Mouse (Mus musculus): ENCODE data around the gene Gm20390.
A peak's percentile ranks its signal among the peaks of the same experiment; 100 is the strongest.

Gene Gm20390

DNA sequence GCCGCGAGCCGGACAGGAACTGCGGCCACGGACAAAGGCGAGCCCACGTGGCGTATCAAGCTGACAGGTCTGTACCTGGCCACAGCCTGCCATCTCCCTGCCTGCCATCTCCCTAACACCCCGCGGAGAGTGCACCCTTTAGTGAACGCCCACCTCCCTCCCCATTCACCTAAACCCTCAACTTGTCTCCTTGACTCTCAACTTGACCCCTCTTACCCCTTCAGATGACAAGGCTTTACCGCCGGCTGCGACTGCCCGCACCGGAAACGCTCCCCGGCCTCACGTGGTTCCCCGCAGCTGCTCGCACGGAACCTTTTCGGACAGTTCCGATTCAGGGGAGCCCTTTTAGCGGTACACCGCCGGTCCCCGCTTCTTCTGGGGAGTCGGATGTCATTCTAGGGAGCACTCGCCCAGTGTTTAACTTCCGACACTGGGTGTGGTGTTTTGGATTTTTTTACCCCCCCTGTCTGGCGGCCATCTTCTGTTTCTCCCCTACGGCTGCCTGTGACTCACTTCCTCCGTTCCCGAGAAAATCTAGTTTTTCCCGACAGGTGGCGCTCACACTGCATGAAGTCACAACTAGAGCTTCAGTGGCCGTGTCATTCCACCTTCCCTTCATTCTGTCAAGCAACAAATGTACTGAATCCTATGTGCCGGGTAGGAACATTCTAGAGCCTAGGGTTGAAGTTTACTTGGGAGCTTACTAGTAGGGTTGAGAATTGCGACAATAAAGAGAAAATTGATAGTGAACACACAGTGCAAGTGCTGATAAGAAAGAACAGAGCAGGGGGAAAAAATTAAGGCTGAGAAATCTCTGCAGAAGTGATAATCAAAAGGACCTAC is at the start of gene Gm20390, which contains the start of gene Nme1:
TSS of gene Gm20390 (minus strand) at position 289 of the 843 bp plus-strand sequence.
TSS of gene Nme1 (minus strand) at position 517 of the 843 bp plus-strand sequence.
- DNase-seq: peak; percentile 99

DNA sequence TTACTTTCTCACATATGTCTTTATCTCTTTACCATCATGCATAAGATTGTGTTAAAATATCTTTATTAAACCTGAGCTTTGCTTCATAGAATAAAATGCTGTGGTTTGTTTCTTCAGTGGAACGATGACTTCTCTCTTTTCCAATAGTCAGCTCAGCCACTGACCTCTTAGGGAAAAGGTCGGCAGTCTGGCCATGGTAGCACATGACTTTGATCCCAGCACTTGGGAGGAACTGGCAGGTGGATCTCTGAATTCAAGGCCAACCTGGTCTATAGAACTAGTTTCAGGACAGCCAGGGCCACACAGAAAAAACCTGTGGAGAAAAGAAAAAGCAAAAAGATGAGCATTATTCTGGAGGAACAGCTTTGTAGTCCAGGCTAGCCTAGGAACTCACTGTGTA is 35.3 kb upstream of the Gm20390 start:
- DNase-seq: no peak

DNA sequence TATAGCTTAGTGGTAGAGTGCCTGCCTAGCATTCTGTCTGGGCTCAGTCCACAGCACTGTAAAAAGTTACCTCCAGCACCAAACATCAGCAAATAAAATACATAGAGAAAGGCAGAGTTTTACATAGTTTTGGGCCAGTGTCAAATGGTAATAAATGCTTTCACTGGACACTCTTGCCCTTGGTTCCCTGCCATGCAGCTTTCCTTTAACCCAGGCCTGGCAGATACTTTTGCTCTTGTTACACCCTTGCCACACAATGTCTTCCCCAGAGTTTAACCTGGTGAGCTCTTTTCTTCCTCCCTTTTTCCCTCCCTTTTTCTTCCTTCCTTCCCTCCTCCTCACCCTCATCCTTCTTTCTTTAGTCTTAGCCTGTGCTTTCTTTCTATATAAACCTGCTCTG is 31.2 kb upstream of the Gm20390 start:
- no peak for DNase-seq

DNA sequence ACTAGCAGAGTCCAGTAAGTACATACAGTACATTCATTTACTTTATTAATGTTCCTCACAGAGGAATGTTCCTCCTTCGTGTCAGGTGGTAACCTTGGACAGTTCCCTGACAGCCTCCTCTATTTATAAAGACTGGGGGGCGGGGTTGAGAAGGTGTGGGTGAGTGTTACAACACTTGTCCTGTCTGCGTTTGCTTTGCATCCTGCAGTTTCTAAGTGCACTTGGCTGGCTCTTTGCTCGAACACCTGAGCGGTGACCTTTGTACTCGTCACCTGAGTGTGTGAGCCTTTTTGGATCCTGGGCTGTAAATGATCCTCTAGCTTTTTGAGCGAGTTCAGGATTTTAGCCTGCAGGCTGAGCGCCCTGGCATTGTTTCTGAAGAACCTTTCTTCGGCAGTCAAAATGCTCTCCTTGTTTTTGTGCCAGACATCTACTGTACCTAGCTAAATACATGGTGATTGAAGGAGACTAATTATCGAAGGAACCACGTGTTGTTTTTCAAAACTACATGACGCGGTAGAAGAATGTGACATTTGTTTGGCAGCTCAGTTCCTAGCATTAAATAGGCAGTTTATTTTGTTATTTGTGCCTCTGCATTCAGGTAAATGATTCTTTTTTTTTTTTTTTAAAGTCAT is 29.2 kb upstream of the Gm20390 start:
- DNase-seq: peak; percentile 91

DNA sequence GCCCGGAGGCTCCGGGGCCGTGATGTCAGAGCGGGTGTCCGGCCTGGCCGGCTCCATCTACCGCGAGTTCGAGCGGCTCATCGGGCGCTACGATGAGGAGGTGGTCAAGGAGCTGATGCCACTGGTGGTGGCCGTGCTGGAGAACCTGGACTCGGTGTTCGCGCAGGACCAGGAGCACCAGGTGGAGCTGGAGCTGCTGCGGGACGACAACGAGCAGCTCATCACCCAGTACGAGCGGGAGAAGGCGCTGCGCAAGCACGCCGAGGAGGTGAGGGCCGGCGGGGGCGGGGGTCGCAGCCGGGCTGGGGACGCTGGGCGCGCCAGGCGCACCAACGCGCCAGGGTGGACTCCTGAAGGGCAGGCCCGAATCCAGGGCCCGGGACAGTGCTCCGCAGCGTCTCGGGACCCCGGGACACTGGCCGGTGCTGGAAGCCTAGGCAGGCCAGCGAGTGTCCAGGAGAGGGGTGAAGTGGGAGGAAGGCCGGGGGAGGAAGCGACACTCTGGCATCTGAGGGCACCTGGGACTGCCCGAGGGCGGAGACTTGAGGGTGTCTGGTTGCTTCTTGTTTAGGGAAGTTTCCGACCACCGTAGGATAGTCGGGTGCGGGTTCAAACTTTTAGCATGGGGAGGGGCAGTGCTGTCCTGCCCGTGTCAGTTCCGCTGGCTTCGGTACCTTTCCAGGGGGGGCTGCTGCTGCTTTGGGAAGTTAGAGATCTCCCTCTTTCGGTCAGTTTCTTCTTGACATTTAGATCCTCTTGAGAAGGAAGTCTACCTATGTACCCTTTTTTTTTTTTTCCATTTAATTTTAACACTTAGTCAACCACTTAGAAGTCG is 28.4 kb upstream of the Gm20390 start:
- peak; percentile 58 for DNase-seq

DNA sequence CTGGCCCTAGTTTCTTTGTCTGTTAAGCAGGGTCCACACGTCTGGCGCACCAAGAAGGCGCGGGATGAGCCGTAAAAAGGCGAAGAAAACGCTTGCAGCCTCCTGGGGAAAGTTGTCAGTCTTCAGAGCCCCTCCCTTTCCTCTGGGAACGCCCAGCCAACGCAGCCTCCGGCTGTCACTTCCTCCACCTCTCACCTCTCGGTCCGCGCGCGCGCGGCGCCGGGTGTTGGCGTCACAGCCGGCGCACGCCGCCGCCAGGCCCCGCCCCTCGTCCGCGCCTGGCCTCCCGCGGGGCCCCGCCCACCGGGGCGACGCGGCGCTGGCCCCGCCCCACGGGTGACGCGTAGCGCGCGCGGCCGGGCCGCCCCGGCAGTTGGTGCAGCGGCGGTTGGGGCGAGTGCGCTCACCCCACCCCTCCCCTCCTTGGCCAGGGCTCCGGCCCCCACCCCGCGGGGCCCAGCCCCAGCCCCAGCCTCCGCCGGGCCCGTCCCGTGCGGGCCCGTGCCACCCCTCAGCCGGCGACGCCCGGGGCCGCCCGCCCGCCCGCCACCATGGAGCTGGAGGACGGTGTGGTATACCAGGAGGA is 27.7 kb upstream of the Gm20390 start, which contains the start of gene Spag9:
TSS of gene Spag9 (plus strand) at position 372 of the 586 bp plus-strand sequence.
- DNase-seq: peak; percentile 95

DNA sequence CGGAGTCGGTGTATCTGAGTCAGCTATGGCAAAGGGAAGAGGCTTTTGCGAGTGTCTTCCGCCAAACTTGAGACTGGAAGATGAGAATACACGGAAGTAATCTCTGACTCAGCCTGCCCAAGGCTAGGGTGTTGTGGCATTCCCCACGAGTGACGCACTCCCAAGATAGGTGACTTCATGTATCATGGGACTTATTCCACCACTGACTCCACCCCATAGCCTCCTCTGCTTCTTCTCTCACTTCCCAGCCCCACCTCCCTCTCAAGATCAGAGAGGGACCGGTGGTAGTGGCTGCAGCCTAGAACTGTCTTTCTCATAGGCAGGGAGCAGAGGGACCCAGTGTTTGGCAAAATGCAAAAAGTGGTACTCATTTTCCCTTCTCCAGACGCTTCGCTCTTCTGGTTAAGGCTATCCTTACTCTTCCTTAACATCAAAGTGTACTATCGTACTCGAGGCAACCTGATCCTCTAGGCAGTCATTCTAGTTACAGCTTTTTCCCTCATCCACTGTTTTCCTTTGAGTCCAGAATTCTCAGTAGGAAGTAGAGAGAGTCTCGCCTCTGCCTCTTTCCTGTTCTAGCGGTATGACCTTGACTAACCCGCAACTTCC is 27.1 kb upstream of the Gm20390 start:
- peak; percentile 97 for DNase-seq

DNA sequence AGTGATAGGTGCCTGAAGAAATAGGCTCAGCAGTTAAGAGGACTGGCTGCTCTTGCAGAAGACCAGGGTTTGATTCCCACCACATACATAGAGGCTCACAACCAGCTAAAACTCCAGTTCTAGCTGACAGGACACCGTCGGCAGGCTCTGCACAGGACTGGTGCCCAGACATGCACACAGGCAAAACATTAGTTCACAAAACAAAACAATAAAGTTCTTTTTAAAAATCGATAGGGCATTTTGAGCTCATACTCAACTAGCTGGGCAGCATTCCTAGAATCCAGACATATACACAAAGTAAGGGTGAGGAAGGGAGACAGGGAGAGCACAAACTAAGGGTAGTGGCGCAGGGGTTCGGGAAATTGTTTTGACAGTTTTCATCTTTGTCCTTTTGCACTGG is 26.4 kb upstream of the Gm20390 start:
- peak; percentile 6 for DNase-seq

DNA sequence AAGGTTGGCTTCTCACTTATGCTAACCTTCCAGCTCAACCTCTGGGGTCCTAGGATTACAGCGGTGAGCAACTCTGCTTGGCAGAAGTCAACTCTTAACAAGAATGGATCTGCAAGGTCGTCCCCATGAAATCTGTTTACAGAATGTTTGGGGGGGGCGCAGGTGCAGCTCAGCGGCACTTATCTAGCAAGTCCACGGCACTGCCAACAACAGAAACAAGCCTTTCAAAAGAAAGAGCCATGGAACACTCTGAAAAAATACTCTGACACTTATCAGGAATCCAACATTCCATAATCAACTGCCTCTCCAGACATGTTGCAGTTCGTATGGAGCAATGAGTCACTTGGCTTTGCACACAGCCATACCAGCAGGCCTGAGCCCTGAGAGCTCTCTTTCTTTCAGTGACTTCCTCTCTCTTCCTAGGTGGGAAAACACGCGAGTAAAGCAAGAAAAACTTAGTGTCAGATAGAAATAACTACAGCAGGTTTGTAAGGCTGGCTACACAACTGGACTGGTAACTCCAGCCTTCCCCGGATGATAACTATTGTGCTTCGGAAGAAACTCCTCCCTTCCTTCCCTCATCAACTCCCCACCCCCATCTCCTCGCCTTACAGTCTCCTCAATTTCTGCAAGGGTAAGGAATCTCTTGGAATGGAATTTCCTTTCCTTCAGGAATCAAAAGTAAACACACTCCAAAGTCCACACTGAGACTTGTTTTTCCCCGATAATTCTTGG is 20.4 kb upstream of the Gm20390 start:
- peak; percentile 56 for DNase-seq

DNA sequence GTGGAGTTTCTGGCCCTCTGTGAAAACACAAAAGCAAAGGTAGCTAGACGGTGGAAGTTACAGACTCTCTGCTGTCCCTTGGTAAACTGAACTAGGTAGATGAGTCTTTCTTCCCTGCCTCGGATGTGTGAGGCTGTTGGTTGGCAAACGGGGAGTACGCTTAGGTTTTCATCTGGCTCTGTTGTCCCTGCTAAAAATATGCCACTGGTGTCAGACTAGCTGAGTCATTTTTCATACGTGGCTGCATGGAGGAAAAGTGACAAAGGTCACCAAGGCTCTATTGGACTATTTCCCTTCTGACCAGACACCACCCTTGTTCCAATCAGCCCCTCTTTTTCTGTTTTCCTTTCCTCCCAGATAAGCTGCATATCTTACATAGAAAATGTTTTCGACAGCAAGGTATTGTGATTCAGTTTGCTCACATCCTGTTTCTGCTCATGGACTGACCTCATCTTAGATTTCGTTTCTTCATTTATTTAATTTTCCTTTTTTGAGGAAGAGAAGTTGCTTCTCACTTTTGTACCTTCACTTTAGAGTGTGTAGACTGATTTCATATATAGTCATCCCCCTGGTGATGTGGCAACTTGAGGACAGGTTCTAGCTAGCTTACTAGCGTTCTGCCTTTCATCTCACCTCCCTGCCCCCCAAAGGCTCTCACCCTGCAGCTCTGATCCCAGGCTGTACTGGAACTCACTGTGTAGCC is 19.7 kb upstream of the Gm20390 start:
- peak; percentile 32 for DNase-seq

DNA sequence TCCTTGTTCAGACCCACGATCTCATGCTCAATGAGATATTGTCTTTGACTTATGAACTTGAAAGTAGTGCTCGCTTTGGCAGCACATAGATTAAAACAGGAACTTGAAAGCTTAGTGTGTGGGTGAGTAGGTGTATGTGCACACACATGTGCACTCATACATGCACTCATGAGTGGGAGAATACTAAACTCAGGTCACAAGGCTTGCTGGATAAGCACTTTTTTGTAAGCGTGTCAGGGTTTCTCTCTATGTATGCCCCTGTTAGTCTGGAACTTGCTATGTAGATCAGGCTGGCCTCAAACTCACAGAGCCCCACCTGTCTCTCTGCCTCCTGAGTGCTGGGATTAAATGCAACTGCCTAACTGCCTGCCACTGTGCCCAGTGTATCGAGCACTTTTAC is 18.9 kb upstream of the Gm20390 start:
- DNase-seq: no peak

DNA sequence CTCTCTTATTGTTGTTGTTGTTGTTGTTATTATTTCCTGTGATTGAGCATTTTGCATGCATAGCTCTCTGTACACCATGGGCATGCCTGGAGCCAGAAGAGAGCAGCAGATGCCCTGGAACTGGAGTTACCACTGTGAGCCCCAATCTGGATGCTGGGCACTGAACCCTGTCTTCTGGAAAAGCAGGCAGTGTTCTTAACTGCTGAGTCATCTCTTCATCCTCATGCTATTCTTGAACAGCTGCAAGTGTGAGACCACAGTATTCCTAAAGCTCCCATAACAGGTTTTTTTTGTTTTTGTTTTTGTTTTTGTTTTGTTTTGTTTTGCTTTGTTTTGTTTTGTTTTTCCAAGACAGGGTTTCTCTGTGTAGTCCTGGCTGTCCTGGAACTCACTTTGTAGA is 18.2 kb upstream of the Gm20390 start:
- DNase-seq: no peak

DNA sequence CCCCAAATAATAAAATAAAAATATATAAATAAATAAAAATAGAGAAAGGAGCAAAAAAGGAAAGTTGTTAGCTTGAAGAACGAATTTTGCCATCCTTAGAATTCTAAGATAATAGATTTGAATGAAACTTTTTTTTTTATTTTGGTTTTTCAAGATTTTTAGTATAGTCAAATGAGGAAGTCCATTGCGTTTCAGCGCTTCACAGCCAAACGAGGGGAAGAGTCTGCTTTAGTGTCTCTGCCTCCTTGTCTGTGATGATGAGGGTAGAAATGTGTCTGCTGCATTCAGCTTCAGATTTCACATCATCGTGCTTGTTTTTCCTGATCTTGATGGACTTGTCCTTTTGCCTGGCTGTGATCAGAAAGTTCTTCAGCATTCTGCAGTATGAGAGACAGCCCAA is 17.2 kb upstream of the Gm20390 start:
- no peak for DNase-seq

DNA sequence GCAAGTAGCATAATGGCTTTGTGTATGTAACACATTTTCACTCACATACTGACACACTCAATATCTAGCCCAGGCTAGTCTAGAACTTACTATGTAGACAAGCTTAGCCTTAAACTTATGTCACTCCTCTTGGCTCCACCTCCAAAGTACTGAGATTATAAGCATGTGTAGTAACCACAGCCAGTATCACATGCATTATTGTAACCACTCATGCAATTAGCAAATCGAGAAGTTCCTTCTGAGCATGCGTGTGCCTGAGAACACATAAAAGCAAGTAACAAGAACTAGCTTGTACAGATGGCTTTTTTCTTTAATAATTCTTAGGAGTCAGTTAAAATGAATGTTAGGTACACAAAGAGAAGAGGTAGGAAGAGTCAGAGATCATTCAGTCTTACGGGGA is 16.5 kb upstream of the Gm20390 start:
- DNase-seq: peak; percentile 44

DNA sequence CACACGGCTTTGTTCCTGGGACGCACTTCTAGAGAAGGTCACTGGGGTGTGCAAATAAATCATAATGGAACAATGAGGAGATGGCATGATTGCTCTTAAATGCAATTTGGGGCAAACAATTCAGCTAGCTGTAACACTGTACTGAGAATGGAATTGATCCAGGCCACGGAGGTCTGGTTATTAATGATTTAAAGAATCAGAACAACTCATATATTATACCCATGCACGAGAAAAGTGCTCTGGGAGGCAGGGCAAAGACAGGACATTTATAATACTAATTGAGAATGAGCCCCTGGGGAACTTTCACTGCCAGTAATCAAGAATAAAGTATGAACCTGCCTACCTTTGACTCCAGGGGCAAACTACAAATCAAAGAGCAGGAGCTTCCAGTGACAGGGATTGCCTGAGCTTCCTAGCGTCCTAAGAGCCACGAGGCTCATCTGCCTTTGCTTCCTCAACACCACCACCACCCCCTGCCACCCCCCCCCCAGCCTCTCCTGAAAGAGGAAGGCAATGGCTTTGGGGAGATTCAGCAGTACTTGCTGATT is 11.5 kb upstream of the Gm20390 start:
- no peak for DNase-seq

DNA sequence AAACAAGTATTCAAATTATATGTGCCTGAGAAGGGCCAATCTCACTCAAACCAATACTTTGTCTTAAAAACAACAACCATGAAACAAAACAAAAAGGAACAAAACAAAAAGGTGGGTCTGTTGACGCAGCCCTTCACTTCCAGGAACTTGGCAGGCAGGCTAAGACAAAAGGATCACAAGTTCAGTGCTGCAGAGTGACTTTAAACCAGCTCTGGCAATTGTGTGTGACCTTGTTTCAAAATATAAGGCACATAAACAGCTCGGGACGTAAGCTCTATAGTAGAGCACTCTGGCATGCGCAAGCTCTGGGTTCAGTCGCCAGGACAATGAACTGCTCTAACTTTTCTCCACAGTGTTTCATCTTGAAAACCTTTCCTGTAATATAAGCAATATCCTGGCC is 4.9 kb upstream of the Gm20390 start:
- no peak for DNase-seq

DNA sequence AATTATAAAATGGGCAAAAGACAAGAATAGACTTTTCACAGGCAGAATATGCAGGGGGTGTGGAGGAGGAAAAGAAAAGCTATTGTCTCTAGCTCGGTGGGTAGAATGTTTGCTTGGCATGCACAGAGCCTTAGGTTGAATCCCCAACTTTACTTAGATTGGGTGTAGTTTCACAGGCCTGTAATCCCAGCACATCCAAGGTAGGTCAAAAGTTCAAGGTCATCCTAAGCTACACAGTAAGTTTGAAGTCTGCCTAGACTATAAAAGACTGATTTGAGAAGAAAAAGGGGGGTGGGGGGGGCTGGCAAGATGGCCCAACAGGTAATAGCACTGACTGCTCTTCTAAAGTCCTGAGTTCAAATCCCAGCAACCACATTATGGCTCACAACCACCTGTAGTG is 1.7 kb upstream of the Gm20390 start:
- DNase-seq: no peak

DNA sequence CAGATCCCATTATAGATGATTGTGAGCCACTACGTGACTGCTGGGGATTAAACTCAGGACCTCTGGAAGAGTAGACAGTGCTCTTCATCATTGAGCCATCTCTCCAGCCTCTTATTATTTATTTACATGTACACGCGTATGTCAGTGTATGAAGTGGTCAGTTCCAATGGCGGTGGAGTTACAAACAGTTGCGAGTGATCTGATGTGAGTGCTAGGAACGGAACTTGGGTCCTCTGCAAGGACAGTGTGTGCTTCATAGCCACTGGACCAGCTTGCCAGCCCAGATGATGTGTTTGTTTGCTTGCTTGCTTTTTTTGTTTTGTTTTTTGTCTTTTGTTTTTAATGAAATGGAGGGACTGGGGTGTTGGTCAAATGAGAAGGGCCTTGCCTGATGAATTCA is 1.1 kb upstream of the Gm20390 start:
- DNase-seq: no peak

DNA sequence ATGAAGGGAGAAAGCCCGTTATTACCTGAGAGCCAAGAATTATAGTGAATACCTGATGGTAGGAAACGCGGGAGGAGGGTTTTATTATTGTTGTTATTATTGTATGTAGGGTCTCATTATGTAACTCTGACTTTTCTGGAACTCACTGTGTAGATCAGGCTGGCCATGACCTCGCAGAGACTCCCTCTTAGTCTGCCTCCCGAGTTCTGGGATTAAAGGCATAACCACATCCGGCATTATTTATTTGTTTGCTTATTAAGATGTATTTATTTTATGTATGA is 695 bp upstream of the Gm20390 start:
- DNase-seq: no peak

DNA sequence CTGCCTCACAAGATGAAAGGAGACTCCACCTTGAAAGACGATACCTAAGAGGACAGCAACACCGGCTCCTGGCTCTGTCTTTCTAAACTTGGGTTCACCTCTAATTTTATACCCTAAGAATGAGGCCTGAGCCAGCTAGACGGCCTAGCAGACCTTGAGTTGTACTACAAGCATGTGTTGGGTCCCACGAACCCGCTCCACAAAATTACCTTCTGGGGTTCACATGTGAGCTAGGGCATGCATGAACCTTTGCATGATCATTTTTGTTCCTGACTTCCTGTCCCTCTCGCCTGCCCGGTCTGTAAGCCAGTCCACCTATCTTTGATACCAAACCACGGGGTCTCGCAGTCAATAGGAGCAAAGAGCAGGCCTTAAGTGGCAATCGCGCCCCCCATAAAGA is 712 bp downstream of the Gm20390 start:
- DNase-seq: no peak

DNA sequence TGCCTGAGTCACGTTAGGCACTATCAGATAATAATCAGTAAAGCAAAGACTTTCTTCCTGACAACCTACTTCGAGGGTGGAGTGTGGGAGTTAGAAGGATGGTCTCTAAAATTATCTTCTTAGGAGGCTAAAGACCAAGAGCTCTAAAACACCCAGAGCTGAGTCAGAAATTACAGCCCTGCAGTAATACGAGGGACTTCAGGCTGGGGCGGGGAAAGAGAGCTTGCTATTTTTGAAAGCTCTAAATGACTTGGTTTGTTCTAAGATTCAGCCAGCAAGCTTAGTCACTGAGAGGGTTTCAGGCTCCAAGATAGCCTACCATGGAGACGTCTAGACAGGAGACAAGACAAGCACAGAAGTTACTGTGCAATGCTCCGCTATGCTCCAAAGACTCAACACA is 2.7 kb downstream of the Gm20390 start:
- DNase-seq: no peak

Data from lung, postnatal 36 days (tissue).